Mouse (Mus musculus) testis, postnatal 14 days (tissue): ENCODE measurements around the gene Kndc1.

Source experiments
- DNase-seq: peaks from one replicate; pipeline ENCODE4 v3.0.0; 2021; ENCODE audit warnings: low spot score

Kndc1 gene

DNA sequence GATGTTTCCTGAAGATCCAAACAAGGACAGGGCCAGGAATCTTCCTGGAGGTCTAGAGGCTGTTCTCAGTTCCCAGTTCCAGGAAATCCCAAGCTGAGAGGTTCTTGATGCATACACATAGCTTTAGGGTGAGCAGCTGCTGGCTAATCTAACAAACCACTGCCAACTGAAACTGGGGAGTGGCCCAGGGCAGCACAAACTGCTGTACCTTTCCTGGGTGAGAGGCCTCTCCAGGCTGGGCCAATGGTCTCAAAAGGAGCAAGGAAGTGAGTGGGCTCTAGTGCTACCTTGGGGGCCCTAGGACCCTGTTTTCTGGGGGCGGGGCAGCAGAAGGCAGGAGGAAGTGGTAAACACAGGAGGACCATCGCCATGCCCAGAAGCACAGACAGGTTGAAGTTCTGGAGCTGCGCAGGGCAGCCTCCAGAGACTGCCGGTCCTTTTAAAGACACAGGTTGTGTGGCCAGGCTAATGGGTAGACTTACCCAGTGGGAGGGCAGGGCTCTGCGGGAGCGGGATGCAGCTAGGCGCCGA, 96.4 kb downstream of the Kndc1 start:
- no peak for DNase-seq
